Mouse (Mus musculus): ENCODE data around the gene Chtop. TPM values are rescaled to one million over a fixed set of nuclear protein-coding genes. Genes with fewer than 3 reads are reported as not detected.

The Chtop gene
- 100 to 1,000 TPM; 196 TPM for total RNA-seq (2021)

DNA sequence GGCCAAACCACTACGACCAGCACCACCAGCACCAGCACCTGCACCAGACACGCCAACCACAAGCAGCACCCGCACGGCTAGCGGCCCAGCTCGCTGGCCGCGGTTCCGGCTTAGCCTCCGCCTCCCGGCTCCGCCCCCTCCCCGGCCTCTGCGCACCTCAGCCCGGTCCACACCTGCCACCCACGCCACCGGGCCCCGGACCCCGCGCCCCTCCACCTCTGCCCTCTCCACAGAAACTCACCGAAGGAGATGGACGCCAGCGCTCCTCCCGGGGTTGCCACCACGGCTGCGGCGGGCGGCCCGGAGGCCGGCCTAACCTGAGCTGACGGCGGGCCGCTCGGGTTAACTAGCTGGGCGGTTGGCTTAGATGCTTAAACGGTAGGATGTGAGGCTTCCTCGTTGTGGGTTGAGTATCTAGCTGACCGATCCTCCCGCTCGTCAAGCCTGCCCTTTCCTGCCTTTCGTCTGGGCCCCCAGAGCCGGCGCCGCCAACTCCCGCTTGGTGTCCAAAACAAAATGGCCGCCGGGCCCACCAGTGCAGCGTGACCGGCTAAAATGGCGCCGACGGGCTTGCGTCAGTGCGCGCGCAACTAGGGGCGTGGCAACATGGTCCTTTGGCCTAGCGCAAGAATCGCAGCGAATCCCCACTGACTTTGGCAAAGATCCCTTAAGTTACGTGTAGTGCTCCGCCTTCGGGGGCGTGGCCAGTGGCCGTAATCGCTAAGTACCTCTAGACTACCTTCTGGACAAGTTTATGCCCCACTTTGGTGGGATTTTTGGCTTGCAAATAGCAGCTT lies at the start of gene Chtop:
Gene Chtop, minus strand, starts transcription at position 549 of the 797 bp plus-strand sequence.
- intact Hi-C loops (cut with DNase I) = loop anchor here (5.0 kb wide), 2 partner anchors 143 to 198 kb away; partner anchors contain the start of gene S100a7a
- DNase-seq (ENCODE audit: extremely low spot score in 1 of 2, low spot score in 2 of 2) = peak; percentile 99 to 100

- DNase-seq (ENCODE audit: extremely low spot score in 1 of 2, low spot score in 2 of 2) = peak; percentile 36 to 63
- intact Hi-C loops (cut with DNase I) = no loop called here
Measured at GRCm38 (mm10) chr3:90555954-90556353, 46.7 kb upstream of the Chtop start.

DNA sequence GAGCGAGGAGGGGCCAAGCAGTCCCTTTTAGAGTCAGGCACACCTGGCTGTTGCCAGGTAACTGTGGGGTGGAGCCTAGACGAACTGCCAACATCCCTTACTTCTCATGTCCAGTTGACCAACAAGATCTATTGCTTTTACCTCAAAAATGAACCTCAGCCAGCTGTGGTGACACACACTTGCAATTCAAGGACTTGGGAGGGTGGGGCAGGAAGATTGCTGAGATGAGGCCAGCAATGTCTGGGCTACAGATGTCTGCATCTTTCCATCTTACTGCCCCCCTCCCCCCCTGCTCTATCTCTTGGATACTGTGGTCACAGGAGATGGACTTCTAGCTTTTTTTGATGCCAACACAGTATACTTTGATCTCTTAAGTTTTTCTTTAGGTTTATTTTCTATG lies 42.9 kb upstream of the Chtop start:
- no peak for DNase-seq (ENCODE audit: extremely low spot score in 1 of 2, low spot score in 2 of 2)
- intact Hi-C loops (cut with DNase I) = no loop called here

- no peak for DNase-seq (ENCODE audit: extremely low spot score in 1 of 2, low spot score in 2 of 2)
- intact Hi-C loops (cut with DNase I) = no loop called here
Measured at GRCm38 (mm10) chr3:90550421-90550790, 41.1 kb upstream of the Chtop start.

- DNase-seq (ENCODE audit: extremely low spot score in 1 of 2, low spot score in 2 of 2) = no peak
- intact Hi-C loops (cut with DNase I) = no loop called here
Measured at GRCm38 (mm10) chr3:90549676-90550420, 40.5 kb upstream of the Chtop start.

DNA sequence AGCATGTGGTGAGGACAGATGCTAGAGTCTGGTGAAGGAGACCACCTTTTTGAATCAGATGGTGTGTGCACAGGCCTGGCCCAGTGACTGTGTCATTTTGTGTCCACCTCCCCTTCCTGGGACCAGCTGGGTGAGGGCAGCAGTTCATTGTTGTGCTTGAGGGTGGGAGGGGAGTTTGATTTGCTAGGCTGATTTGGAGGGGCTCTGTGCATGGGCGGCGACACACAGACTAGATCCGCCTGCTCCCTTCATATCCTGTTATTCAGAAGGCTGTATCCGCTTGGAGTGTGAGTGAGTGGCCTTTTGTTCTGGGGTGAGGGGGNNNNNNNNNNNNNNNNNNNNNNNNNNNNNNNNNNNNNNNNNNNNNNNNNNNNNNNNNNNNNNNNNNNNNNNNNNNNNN lies 31.6 kb upstream of the Chtop start:
- DNase-seq (ENCODE audit: extremely low spot score in 1 of 2, low spot score in 2 of 2) = peak in 1 of 2 experiments; percentile 66
- intact Hi-C loops (cut with DNase I) = no loop called here

- DNase-seq (ENCODE audit: extremely low spot score in 1 of 2, low spot score in 2 of 2) = no peak
- intact Hi-C loops (cut with DNase I) = loop anchor here (5.0 kb wide), 1 partner anchor 39 kb away; no protein-coding TSS in a partner anchor
Measured at GRCm38 (mm10) chr3:90537905-90538296, 28.6 kb upstream of the Chtop start.

GRCm38 (mm10) chr3:90537141-90537904 lies 28.0 kb upstream of the Chtop start, which contains the start of gene S100a16:
S100a16 (plus strand) TSS chr3:90537254.
- intact Hi-C loops (cut with DNase I) = loop anchor here (5.0 kb wide), 1 partner anchor 40 kb away; no protein-coding TSS in a partner anchor
- DNase-seq (ENCODE audit: extremely low spot score in 1 of 2, low spot score in 2 of 2) = peak; percentile 46 to 69

DNA sequence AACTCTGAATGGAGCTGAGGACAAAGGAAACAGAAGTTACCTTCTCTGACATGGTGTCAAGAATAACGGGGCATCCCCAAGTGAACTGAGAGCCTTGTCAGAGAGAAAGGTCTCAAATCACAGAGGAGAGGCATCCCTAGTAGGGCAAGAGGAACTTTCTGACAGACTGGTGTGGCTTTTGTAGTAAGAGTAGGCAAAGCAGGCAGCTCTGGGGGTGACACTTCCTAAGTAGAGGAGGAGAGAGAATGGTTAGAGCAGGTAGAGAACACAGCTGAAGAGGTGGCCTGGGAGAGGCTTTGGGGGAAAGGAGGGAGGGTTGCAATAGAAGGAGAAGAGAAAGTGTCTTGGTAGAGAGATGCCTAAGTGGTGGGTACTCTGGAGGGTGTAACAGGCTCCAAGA lies 26.1 kb upstream of the Chtop start:
- intact Hi-C loops (cut with DNase I) = loop anchor here (5.0 kb wide), 1 partner anchor 42 kb away; no protein-coding TSS in a partner anchor
- DNase-seq (ENCODE audit: extremely low spot score in 1 of 2, low spot score in 2 of 2) = no peak

GRCm38 (mm10) chr3:90531713-90532112 lies 22.4 kb upstream of the Chtop start:
- DNase-seq (ENCODE audit: extremely low spot score in 1 of 2, low spot score in 2 of 2) = no peak
- intact Hi-C loops (cut with DNase I) = no loop called here

DNA sequence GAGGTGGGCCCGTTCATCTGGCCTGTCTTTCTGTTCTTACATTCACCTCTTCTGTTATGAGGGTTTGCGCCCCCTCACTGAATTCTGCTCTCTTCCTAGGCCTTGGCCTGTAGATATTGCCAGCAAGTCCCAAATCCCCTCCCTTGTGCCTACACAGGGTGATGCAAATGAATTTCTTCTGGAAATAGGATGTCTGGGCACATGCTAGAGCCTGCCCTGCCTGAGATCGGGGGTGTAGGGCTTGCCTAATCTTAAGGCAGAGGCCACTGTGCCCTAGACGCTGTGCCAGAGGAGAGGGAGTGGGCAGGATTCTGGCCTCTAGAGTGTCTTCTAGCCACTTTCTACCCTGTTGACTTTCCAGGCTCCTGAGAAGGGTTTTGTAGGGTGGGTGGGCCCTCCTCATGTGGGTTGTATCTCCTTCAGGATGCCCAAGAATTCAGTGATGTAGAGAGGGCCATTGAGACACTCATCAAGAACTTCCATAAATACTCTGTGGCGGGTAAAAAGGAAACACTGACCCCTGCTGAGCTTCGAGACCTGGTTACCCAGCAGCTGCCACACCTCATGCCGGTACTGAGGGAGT lies 18.1 kb upstream of the Chtop start:
- intact Hi-C loops (cut with DNase I) = loop anchor here (5.0 kb wide), 2 partner anchors 45 to 90 kb away; no protein-coding TSS in a partner anchor
- DNase-seq (ENCODE audit: extremely low spot score in 1 of 2, low spot score in 2 of 2) = no peak

DNA sequence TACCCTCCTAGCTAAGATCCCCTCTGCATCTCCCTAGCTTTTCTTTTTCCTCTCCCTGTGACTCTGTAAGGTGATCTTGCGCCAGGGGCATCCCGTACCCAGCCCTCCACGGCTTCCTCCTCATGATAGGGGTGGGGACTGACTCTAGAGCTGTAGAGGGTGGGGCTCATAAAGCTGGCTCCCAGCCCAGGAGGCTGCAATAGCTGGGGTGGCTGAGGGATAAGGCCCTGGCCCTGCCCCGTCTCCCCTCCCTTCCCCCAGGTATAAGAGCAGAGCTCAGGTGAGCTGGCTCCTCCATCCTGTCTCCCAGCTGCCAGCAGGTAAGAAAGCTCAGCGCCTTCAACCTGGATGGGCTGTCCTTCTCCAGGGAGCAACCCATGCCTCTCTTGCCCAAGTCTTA lies 17.3 kb upstream of the Chtop start, which contains the start of gene S100a14:
Gene S100a14, plus strand, starts transcription at position 277 of the 400 bp plus-strand sequence.
- no peak for DNase-seq (ENCODE audit: extremely low spot score in 1 of 2, low spot score in 2 of 2)
- intact Hi-C loops (cut with DNase I) = loop anchor here (5.0 kb wide), 2 partner anchors 46 to 91 kb away; no protein-coding TSS in a partner anchor

DNA sequence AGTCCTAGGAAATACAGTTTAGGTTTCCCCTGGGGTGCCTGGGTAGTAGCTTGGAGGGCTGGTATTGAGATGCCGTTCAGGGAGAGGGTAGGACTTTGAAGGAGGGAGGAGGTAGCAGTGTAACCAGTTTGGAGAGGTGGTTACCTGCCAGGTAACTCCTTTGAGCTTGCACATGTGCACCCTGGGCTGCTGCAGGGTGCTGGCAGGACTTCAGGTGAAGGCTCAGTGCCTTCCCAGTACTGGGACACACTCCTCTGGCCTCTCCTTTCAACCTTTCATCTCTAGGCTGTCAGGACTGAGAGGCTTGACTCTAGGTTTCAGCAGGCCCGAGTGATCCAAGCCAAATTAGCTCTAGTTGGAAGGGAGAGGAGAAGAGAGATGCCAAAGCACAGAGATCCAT lies 16.8 kb upstream of the Chtop start:
- DNase-seq (ENCODE audit: extremely low spot score in 1 of 2, low spot score in 2 of 2) = no peak
- intact Hi-C loops (cut with DNase I) = loop anchor here (5.0 kb wide), 2 partner anchors 46 to 91 kb away; no protein-coding TSS in a partner anchor

DNA sequence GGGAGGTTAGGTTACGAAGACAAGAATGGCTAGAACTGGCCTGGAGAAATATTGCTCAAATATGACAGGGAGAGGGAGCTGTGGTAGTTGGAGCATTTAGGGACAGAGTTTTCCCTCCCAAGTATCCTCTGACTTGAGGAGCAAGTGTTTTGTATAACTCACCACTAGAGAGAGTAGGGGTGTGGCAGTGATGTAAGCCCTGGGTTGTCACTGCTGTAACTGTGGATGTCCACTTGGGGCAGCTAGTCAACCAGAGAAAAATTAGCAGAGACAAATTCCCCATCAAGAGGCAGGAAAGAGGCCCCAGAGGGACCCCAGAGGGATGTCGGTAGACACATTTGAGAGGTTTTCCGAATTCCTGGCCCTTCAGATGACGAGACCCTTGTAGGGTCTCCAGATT lies 16.1 kb upstream of the Chtop start:
- intact Hi-C loops (cut with DNase I) = loop anchor here (5.0 kb wide), 2 partner anchors 47 to 92 kb away; no protein-coding TSS in a partner anchor
- DNase-seq (ENCODE audit: extremely low spot score in 1 of 2, low spot score in 2 of 2) = peak in 1 of 2 experiments; percentile 36

DNA sequence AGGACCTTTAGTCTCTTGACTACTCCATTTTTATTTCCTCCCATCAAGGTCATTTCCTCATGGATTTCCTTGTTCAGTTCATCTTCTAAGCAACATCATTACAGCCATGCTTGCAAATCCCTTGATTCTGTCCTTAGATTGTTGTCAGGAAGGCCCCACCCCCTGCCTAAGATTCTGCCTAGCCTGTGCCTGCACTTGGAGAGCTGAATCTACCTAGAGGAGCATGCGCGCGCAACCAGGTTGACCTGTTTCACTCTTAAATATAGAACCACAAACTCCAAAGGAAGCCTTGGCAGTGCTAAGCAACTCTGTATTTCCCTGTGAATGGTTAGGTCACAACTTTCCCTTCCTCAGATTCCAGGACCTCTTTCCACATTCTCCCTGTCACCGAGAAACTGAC lies 8.4 kb upstream of the Chtop start:
- intact Hi-C loops (cut with DNase I) = no loop called here
- no peak for DNase-seq (ENCODE audit: extremely low spot score in 1 of 2, low spot score in 2 of 2)

DNA sequence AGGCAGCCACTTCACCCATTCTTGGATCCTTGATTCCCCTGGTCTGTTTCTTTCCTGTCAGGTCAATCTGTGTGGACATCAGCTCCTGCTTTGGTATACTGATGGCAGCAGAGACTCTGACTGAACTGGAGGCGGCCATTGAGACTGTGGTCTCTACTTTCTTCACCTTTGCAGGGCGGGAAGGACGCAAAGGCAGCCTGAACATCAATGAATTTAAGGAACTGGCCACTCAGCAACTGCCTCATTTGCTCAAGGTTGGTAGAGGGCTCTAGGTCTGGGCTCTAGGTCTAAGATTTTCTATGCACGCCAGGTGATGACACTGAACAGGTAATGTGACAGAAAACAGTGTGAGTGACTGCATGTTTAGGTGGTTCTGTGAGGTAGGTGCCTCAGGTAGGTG lies 6.5 kb upstream of the Chtop start:
- no peak for DNase-seq (ENCODE audit: extremely low spot score in 1 of 2, low spot score in 2 of 2)
- intact Hi-C loops (cut with DNase I) = no loop called here

GRCm38 (mm10) chr3:90515242-90515641 lies 5.9 kb upstream of the Chtop start:
- intact Hi-C loops (cut with DNase I) = no loop called here
- peak in 1 of 2 experiments; percentile 64 for DNase-seq (ENCODE audit: extremely low spot score in 1 of 2, low spot score in 2 of 2)

DNA sequence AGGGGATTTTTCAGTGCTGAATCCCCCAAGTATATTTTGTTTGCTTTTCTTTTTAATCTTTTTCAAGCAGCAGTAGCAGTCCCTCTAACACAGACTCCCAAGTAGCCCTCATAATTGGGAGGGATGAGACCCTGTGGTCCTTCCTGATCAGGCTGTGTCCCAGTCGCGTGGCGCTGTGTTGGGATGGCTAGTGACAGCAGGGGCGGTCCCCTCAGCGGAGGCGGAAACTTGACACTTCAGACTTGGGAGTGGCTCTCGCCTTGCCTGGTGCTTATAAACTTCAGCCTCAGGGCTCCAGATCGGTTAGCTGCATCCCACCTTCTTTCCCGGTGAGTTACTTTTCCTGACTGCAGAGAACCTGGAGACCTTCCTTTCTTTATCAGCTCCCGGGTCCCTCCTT lies 5.4 kb upstream of the Chtop start:
- intact Hi-C loops (cut with DNase I) = no loop called here
- DNase-seq (ENCODE audit: extremely low spot score in 1 of 2, low spot score in 2 of 2) = peak in 1 of 2 experiments; percentile 79

Data from left cerebral cortex, postnatal 10 days (tissue).